Mouse (Mus musculus) hindbrain, embryonic 14.5 days (tissue): ENCODE measurements around the gene Pspn. TPM values are rescaled to one million over a fixed set of nuclear protein-coding genes. Genes with fewer than 3 reads are reported as not detected.

ENCODE experiments used
- ATAC-seq: fragments of 200-750 bp; cut with Nextera tagmentation; 2 replicates; pipeline ENCODE4 v1.8.0; 2017; ENCODE audit warnings: moderate number of reproducible peaks, mild to moderate bottlenecking, moderate TSS enrichment, moderate library complexity; ENCODE audit not compliant: low FRiP score
- DNase-seq: peaks from one replicate; pipeline ENCODE4 v3.0.0-alpha.2; 2015; ENCODE audit warnings: low spot score
- H3K27ac ChIP-seq: fragments of 300-500 bp; sonication (generic); 2 replicates; pipeline ENCODE4 v1.5.1; 2014; ENCODE audit warnings: mild to moderate bottlenecking, moderate library complexity
- H3K27me3 ChIP-seq: fragments of 300-500 bp; sonication (generic); 2 replicates; pipeline ENCODE4 v1.6.1; 2014; ENCODE audit warnings: mild to moderate bottlenecking, low read length, mixed read lengths; ENCODE audit not compliant: control insufficient read depth, insufficient read depth
- H3K36me3 ChIP-seq: fragments of 300-500 bp; sonication (generic); replicated peaks from 2 replicates; pipeline ENCODE4 v1.6.1; 2014; ENCODE audit not compliant: control insufficient read depth, insufficient read depth
- H3K4me1 ChIP-seq: fragments of 300-500 bp; sonication (generic); replicated peaks from 2 replicates; pipeline ENCODE4 v1.6.1; 2014; ENCODE audit warnings: antibody characterized with exemption, low read length, mixed read lengths; ENCODE audit not compliant: control insufficient read depth, insufficient read depth
- H3K4me2 ChIP-seq: fragments of 300-500 bp; sonication (generic); replicated peaks from 2 replicates; pipeline ENCODE4 v1.6.1; 2014; ENCODE audit warnings: mild to moderate bottlenecking, moderate library complexity
- H3K4me3 ChIP-seq: fragments of 300-500 bp; sonication (generic); replicated peaks from 2 replicates; pipeline ENCODE4 v1.5.1; 2014; ENCODE audit warnings: mild to moderate bottlenecking, low read length
- H3K9ac ChIP-seq: fragments of 300-500 bp; sonication (generic); 2 replicates; pipeline ENCODE4 v1.6.1; 2014
- H3K9me3 ChIP-seq: fragments of 300-500 bp; sonication (generic); 2 replicates; pipeline ENCODE4 v1.6.1; 2016; ENCODE audit warnings: low read length; ENCODE audit not compliant: control insufficient read depth
- WGBS: fragments of 180-500 bp; shearing (Covaris S2); extraction: QIAGEN DNeasy Blood & Tissue Kit; methylation state at CpG from one replicate; pipeline ENCODE4 v1.1.7; 2014; 5-methylcytosine and 5-hydroxymethylcytosine counted together
- polyA plus RNA-seq: library from polyadenylated mRNA; unstranded; fragments of >200 nt; fragmentation: Nextera tagmentation; extraction: Ambion mirVana; gene quantifications from 2 replicates; pipeline ENCODE4 v1.2.1, GENCODE M21; 2014

Gene Pspn
- polyA plus RNA-seq, 1 experiment from 2014 or later: 0.47 TPM

DNA sequence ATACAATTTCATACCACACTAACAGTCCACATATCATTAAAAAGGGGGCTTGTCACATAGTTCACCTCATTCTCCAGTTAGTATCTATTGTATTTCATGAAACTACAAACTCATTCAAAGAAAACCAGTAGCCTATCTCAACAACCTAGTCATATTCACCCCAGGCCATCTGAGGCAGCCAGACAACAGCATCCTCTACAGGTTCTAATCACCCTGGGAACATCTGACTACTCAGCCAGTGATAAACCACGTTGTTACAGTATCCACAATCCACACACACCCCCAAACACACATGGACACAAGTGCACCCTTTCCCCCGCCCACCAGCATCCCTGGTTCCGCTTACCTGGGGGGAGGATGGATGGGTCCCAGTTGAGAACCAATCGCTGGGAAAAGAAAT, 27.7 kb upstream of the Pspn start:
- no peak for DNase-seq
- Histone ChIP-seq H3K4me3 (no peak overlapping the region), H3K9me3 (no peaks in the 10 kb centered on the region), H3K9ac (no peak overlapping the region), H3K27ac (no peak overlapping the region), H3K36me3 (peaks cover 62% of the 10 kb centered on the region), H3K27me3 (no peaks in the 10 kb centered on the region), H3K4me1 (peaks cover 20% of the 10 kb centered on the region), H3K4me2 (no peak overlapping the region)
- ATAC-seq: no peak
- 92% methylated on average over 4 of the region's 4 CpGs for WGBS

DNA sequence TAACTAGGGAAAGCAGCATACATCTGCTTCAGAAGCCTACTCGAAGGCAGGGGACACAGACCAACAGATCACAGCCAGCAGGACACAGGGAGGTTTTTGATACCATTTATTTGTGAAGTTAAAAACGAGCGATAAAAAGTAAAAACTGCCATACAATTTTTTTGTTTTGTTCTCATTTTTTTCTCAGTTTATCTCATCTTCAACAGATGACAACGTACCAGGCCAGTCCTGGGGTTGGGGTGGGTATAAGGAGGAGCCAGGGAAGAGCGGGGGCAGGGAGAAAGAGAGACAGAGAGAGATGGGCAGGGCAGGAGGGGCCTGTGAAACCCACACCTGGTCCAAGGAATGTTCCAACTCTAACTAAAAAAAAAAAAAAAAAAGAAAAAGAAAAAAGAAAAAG, 21.1 kb upstream of the Pspn start:
- Histone ChIP-seq H3K4me2 (no peak overlapping the region), H3K4me3 (no peak overlapping the region), H3K27ac (no peak overlapping the region), H3K9me3 (no peaks in the 10 kb centered on the region), H3K27me3 (no peaks in the 10 kb centered on the region), H3K36me3 (peaks cover 66% of the 10 kb centered on the region), H3K9ac (no peak overlapping the region), H3K4me1 (no peaks in the 10 kb centered on the region)
- DNase-seq: no peak
- 95% methylated on average over 5 of the region's 5 CpGs for WGBS
- ATAC-seq: no peak

- H3K9ac ChIP-seq: no peak overlapping the region
- DNase-seq (no peak), ATAC-seq (no peak)
- 88% methylated on average over 2 of the region's 2 CpGs for WGBS
- no peaks in the 10 kb centered on the region for H3K4me1 ChIP-seq
- H3K9me3 ChIP-seq: no peaks in the 10 kb centered on the region
- H3K27me3 ChIP-seq: no peaks in the 10 kb centered on the region
- no peak overlapping the region for H3K27ac ChIP-seq
- no peak overlapping the region for H3K4me3 ChIP-seq
- H3K36me3 ChIP-seq: peaks cover 53% of the 10 kb centered on the region
- no peak overlapping the region for H3K4me2 ChIP-seq
Observed at GRCm38 (mm10) chr17:57019693-57020092, 19.9 kb upstream of the Pspn start.

- Histone ChIP-seq H3K36me3 (peaks cover 23% of the 10 kb centered on the region), H3K9me3 (no peaks in the 10 kb centered on the region), H3K4me1 (peaks cover 13% of the 10 kb centered on the region), H3K27me3 (no peaks in the 10 kb centered on the region), H3K4me2 (peak overlapping the region; percentile 56), H3K27ac (peak overlapping the region; percentile 94), H3K4me3 (peak overlapping the region; percentile 82), H3K9ac (peak overlapping the region; percentile 71; the same call in 1 of the 2 replicates)
- ATAC-seq (no peak), DNase-seq (no peak)
- 72% methylated on average over 13 of the region's 13 CpGs for WGBS
Observed at GRCm38 (mm10) chr17:57012245-57012795, 12.5 kb upstream of the Pspn start.

GRCm38 (mm10) chr17:57011236-57012141, 11.7 kb upstream of the Pspn start, which contains the start of the genes Gtf2f1 and Gm17949:
Gene Gtf2f1 (minus strand): TSS chr17:57011288.
Gene Gm17949 (plus strand): TSS chr17:57011469.
- ATAC-seq: peak; percentile 93
- Histone ChIP-seq H3K4me3 (peak within 1 kb of the TSS; percentile 82), H3K9me3 (no peaks in the 10 kb centered on the region), H3K4me1 (peaks cover 13% of the 10 kb centered on the region), H3K27ac (peak within 1 kb of the TSS; percentile 94), H3K4me2 (peak within 1 kb of the TSS; percentile 87), H3K27me3 (no peaks in the 10 kb centered on the region), H3K9ac (peak within 1 kb of the TSS; percentile 74), H3K36me3 (peaks cover 31% of the 10 kb centered on the region)
- WGBS: under 1% methylated on average over 51 of the region's 51 CpGs
- peak; percentile 100 for DNase-seq

DNA sequence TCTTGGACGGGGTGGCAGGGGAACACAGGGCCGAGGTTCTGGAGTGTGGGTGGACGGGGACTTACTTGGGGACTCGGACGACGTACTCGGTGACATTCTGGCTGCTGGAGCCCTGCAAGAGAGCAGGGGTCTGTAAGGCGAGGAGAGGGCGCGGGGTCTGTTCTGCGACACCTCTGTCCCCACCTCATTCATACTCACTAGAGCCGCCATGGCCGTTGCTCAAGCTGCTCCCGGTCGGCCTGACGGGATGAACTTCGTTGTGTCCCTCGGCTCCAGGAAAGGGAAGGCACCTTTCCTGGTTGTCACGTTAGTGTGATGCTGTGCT, 11.1 kb upstream of the Pspn start:
- DNase-seq: no peak
- no peaks in the 10 kb centered on the region for H3K27me3 ChIP-seq
- H3K4me1 ChIP-seq: peaks cover 13% of the 10 kb centered on the region
- ATAC-seq: peak; percentile 52
- H3K9ac ChIP-seq: peak overlapping the region; percentile 74
- peak overlapping the region; percentile 75 for H3K27ac ChIP-seq
- peak overlapping the region; percentile 87 for H3K4me2 ChIP-seq
- no peaks in the 10 kb centered on the region for H3K9me3 ChIP-seq
- under 1% methylated on average over 19 of the region's 19 CpGs for WGBS
- H3K4me3 ChIP-seq: peak overlapping the region; percentile 82
- peaks cover 37% of the 10 kb centered on the region for H3K36me3 ChIP-seq

- Histone ChIP-seq H3K4me1 (peaks cover 12% of the 10 kb centered on the region), H3K27ac (no peak overlapping the region), H3K27me3 (no peaks in the 10 kb centered on the region), H3K4me2 (no peak overlapping the region), H3K9ac (no peak overlapping the region), H3K9me3 (no peaks in the 10 kb centered on the region), H3K4me3 (no peak overlapping the region), H3K36me3 (peaks cover 72% of the 10 kb centered on the region)
- DNase-seq (no peak), ATAC-seq (no peak)
- WGBS: 95% methylated on average over 13 of the region's 13 CpGs
Observed at GRCm38 (mm10) chr17:57007137-57007905, 7.5 kb upstream of the Pspn start.

- peaks cover 92% of the 10 kb centered on the region for H3K36me3 ChIP-seq
- ATAC-seq: no peak
- 94% methylated on average over 7 of the region's 7 CpGs for WGBS
Observed at GRCm38 (mm10) chr17:57003994-57004393, 4.2 kb upstream of the Pspn start.

DNA sequence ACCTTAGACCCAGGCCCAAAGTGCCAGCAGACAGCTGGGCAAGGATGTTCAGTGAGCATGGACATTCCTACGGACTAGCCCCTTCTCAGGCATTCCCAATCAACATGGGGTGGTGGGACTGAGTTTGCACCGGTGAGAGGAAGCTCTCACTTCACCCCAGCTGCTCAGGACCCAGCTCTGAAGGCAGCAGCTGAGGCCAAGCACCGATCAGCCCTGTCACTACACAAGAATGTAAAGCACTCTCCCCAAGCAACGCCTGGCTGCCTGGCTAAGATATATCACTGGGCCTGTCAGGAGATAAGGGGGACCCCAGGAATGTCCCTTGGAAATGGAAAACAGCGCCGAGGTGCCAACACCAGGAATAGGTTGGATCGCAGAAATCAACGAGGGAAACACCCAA, 1.4 kb upstream of the Pspn start:
- peaks cover 68% of the 10 kb centered on the region for H3K36me3 ChIP-seq
- 79% methylated on average over 8 of the region's 8 CpGs for WGBS
- H3K4me2 ChIP-seq: no peak overlapping the region
- ATAC-seq (no peak), DNase-seq (no peak)
- H3K4me1 ChIP-seq: peaks cover 8% of the 10 kb centered on the region; the same call in 1 of the 2 replicates
- no peak overlapping the region for H3K4me3 ChIP-seq
- no peaks in the 10 kb centered on the region for H3K27me3 ChIP-seq
- H3K9me3 ChIP-seq: no peaks in the 10 kb centered on the region
- no peak overlapping the region for H3K27ac ChIP-seq
- H3K9ac ChIP-seq: no peak overlapping the region

More at GRCm38 (mm10) chr17:57003994-57004393, 4.2 kb upstream of the Pspn start:
- no peak overlapping the region for H3K4me2 ChIP-seq
- no peaks in the 10 kb centered on the region for H3K27me3 ChIP-seq
- H3K4me3 ChIP-seq: no peak overlapping the region
- no peak overlapping the region for H3K27ac ChIP-seq
- no peak for DNase-seq
- no peak overlapping the region for H3K9ac ChIP-seq
- no peaks in the 10 kb centered on the region for H3K4me1 ChIP-seq
- no peaks in the 10 kb centered on the region for H3K9me3 ChIP-seq
